Mouse (Mus musculus) heart, postnatal 14 days (tissue): ENCODE data around the gene Neurog1. TPM values are rescaled to one million over a fixed set of nuclear protein-coding genes. Genes with fewer than 3 reads are reported as not detected.

Experiments used
- DNase-seq, 2 experiments: peaks; one replicate each; pipeline ENCODE4 v3.0.0; 2021 to 2022
- intact Hi-C: fragments of 180-260 bp; cut with DNase I; formaldehyde crosslinking; loops from one replicate; pipeline ENCODE4 v1.15.1; 2025
- total RNA-seq, 2 experiments: library from RNA; stranded (reverse); gene quantifications; 2 replicates each; pipeline ENCODE4 v1.2.3; 2021

Neurog1 gene
- total RNA-seq, 2 experiments from 2014 or later, result not detected

- peak in 1 of 2 experiments; percentile 21 for DNase-seq
- intact Hi-C loops, result no loop called here
These were observed 29.7 kb downstream of the Neurog1 start for GRCm38 (mm10) chr13:56221995-56222848.

- intact Hi-C loops, result no loop called here
- DNase-seq, result no peak
These were observed 30.6 kb downstream of the Neurog1 start for GRCm38 (mm10) chr13:56221129-56221910.

- DNase-seq, result no peak
- intact Hi-C loops, result no loop called here
These were observed 32.7 kb downstream of the Neurog1 start for GRCm38 (mm10) chr13:56219254-56219653.

- intact Hi-C loops, result no loop called here
- DNase-seq, result no peak
These were observed 35.9 kb downstream of the Neurog1 start for GRCm38 (mm10) chr13:56216090-56216489.

- DNase-seq, result no peak
- intact Hi-C loops, result no loop called here
These were observed 37.3 kb downstream of the Neurog1 start for GRCm38 (mm10) chr13:56214633-56215032.

GRCm38 (mm10) chr13:56209067-56209411, 42.9 kb downstream of the Neurog1 start:
- intact Hi-C loops, result no loop called here
- no peak for DNase-seq

GRCm38 (mm10) chr13:56208225-56209066, 43.5 kb downstream of the Neurog1 start:
- DNase-seq, result no peak
- intact Hi-C loops, result no loop called here

Other genes starting within 250 kb of the Neurog1 start
- gene H2afy, start 115.8 kb downstream of the Neurog1 start, total RNA-seq, result 10 to 100 TPM; 68.3 to 68.5 TPM
- gene Tifab, start 73.3 kb downstream of the Neurog1 start, total RNA-seq, result 1 to 10 TPM; 1.3 TPM
- under 1 TPM; 0.27 to 0.57 TPM for gene Cxcl14, start 44.4 kb upstream of the Neurog1 start, total RNA-seq
- gene Gm3045, start 174.4 kb upstream of the Neurog1 start, total RNA-seq, result not detected
- under 1 TPM in 1 of 2 experiments, not detected in 1; 0.07 TPM for gene Slc25a48, start 186.2 kb upstream of the Neurog1 start, total RNA-seq
- gene Il9, start 230.1 kb upstream of the Neurog1 start, total RNA-seq, result not detected